Mouse (Mus musculus): Measurements from ENCODE around the gene Scgb1b27. TPM values are rescaled to one million over a fixed set of nuclear protein-coding genes. Genes with fewer than 3 reads are reported as not detected.
"Not testable (repeated sequence)": the region's sequence is repeated elsewhere in the genome, so short reads cannot be mapped to it uniquely, and the experiment has no call there.

Scgb1b27 gene
- polyA plus RNA-seq (2017; shearing (Covaris generic)): not detected

- ATAC-seq: not testable (repeated sequence)
Observed at GRCm38 (mm10) chr7:34021183-34021582, at the start of gene Scgb1b27. Gene Scgb1b27, plus strand, starts transcription at chr7:34021483.

- ATAC-seq: not testable (repeated sequence)
Observed at GRCm38 (mm10) chr7:33982281-33982680, 39.0 kb upstream of the Scgb1b27 start.

GRCm38 (mm10) chr7:34013842-34014241, 7.4 kb upstream of the Scgb1b27 start, which contains the start of gene Scgb2b27:
Gene Scgb2b27, minus strand, starts transcription at chr7:34013942.
- ATAC-seq: no peak

GRCm38 (mm10) chr7:34025641-34026040, 4.4 kb downstream of the Scgb1b27 start:
- ATAC-seq: no peak

GRCm38 (mm10) chr7:34027202-34027601, 5.9 kb downstream of the Scgb1b27 start:
- not testable (repeated sequence) for ATAC-seq

- no peak for ATAC-seq
Observed at GRCm38 (mm10) chr7:34030026-34030425, 8.7 kb downstream of the Scgb1b27 start.

- ATAC-seq: not testable (repeated sequence)
Observed at GRCm38 (mm10) chr7:34034579-34034978, 13.3 kb downstream of the Scgb1b27 start.

- not testable (repeated sequence) for ATAC-seq
Observed at GRCm38 (mm10) chr7:34036076-34036815, 15.0 kb downstream of the Scgb1b27 start.

- ATAC-seq: not testable (repeated sequence)
Observed at GRCm38 (mm10) chr7:34068132-34068531, 46.8 kb downstream of the Scgb1b27 start.

Other genes starting within 250 kb of the Scgb1b27 start
- gene Scgb2b26, start 76.4 kb upstream of the Scgb1b27 start, polyA plus RNA-seq (2017; shearing (Covaris generic)): not detected
- gene Scgb2b27, start 7.5 kb upstream of the Scgb1b27 start, polyA plus RNA-seq (2017; shearing (Covaris generic)): not detected
- gene Scgb1b30, start 73.9 kb downstream of the Scgb1b27 start, polyA plus RNA-seq (2017; shearing (Covaris generic)): not detected
- not detected for gene Wtip, start 111.8 kb downstream of the Scgb1b27 start, polyA plus RNA-seq (2017; shearing (Covaris generic))
- gene Uba2, start 148.1 kb downstream of the Scgb1b27 start, polyA plus RNA-seq (2017; shearing (Covaris generic)): 10 to 100 TPM; 79.0 to 92.8 TPM
- 10 to 100 TPM; 27.0 to 30.8 TPM for gene Pdcd2l, start 175.2 kb downstream of the Scgb1b27 start, polyA plus RNA-seq (2017; shearing (Covaris generic))
- 100 to 1,000 TPM; 458 to 463 TPM for gene Gpi1, start 208.9 kb downstream of the Scgb1b27 start, polyA plus RNA-seq (2017; shearing (Covaris generic))
- 1 to 10 TPM in 1 of 2 experiments, not detected in 1; 1.6 TPM for gene Gm6096, start 229.6 kb downstream of the Scgb1b27 start, polyA plus RNA-seq (2017; shearing (Covaris generic))

All from CD4-positive, CD25-positive, alpha-beta regulatory T cell, adult 4 months (primary cell).